Mouse (Mus musculus) left cerebral cortex, postnatal 36 days (tissue): ENCODE results near the gene Plcd1. TPM values are rescaled to one million over a fixed set of nuclear protein-coding genes. Genes with fewer than 3 reads are reported as not detected.

Experiments
- DNase-seq, 2 experiments: peaks; one replicate each; pipeline ENCODE4 v3.0.0; 2021 to 2022; ENCODE audit warnings: low spot score in 2 of 2, mixed read lengths in 1 of 2
- intact Hi-C: fragments of 180-260 bp; cut with DNase I; formaldehyde crosslinking; loops from one replicate; pipeline ENCODE4 v1.15.1; 2025
- total RNA-seq, 2 experiments: library from RNA; stranded (reverse); gene quantifications; 2 replicates each; pipeline ENCODE4 v1.2.3; 2021

Plcd1 gene
- 10 to 100 TPM; 12.6 to 14.9 TPM for total RNA-seq

GRCm38 (mm10) chr9:119093419-119094295 lies at the start of gene Plcd1:
TSS of gene Plcd1 (minus strand) at chr9:119093502.
- DNase-seq = peak; percentile 81 to 87
- intact Hi-C loops = no loop called here

GRCm38 (mm10) chr9:119142066-119142465 lies 48.8 kb upstream of the Plcd1 start:
- DNase-seq = no peak
- intact Hi-C loops = no loop called here

- intact Hi-C loops = no loop called here
- DNase-seq = no peak
Observed at GRCm38 (mm10) chr9:119138836-119139235, 45.5 kb upstream of the Plcd1 start.

DNA sequence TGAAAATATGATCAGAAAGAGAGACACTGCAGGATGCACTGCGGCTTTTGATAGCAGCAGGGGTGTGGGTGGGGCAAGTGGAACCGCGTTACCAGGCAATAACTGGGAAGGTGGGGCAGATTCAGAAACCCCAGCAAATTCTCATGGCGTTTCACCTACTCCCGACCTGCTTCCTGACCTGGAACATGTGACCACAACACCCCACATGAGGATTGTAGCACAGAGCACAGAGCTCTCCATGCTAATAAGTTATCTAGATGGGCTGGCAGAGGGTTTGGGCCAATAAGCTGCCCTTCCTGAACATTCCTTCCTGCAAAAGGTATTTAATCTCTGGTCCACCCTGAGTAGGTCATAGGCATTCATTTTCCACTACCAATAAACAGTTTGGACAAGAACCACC lies 37.4 kb upstream of the Plcd1 start:
- no peak for DNase-seq
- intact Hi-C loops = no loop called here

DNA sequence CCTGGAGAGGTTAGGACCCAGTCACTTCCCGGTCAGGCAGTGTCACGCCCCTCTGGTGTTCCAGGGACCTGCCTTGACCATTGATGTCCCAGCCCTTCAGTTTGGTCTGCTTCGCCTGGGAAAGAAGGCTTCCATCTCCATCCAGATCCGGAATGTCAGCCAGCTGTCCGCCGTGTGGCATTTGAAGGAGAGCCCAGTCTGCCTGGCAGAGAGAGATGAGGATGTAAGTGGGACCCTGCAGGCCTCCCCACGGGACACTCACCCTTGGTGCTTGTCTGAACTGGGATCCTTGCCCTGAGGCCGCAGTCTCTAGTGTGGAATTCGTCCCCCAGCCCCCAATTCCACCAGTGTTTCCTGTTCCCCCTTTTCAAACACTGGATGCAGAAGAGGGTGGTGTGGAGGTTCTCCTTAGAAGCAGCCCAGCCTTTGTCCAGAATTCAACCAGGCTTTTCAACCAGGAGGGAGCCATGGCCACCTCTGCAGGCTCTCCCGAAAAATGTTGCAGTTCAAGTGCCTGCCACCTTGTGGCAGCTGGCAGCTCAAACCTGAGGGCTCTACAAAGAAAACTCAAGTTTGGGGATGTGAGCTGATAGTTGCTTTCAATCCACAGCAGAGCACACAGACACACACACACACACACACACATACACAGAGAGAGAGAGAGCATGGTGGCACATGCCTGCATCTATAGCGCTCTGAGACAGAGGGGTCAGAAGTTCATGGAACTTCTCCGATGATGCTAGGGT lies 35.3 kb upstream of the Plcd1 start:
- intact Hi-C loops = no loop called here
- DNase-seq = no peak

DNA sequence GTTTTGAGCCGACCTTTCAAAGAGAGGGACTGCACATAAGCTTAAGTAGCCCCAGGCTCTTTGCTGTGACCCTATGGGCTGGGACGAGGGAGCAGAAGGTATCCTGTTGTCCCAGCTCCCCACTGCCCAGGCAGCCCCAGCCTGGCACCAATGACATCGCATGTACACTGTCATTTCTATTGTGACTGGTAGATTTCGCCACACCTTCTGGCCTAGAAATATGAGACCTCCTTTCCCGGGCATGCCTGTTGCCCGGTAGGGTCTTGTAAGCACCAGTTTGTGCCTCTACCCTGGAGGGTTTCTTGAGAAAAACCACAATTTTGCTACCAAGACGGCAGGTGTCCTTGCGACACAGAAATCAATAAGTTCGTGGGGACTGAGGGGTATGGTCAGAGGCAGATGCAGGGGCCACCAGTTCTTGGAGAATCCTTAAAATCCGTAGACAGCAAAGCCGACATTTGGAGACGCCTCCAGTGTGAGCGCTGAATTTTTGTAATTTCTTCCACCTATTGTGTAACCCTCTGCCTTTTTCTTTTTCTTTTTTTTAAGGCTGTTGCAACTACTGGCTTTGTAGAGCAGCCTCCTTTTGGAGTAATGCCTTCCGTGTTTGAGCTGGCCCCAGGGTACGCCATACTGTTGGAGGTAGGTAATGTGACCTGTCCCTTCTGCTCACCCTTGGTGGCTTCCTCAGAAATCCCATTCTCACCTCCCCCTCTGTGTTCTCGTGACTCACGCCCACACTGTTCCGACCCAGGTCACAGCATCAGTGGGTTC lies 29.5 kb upstream of the Plcd1 start:
- intact Hi-C loops = no loop called here

GRCm38 (mm10) chr9:119120168-119120560 lies 26.9 kb upstream of the Plcd1 start:
- intact Hi-C loops = no loop called here
- DNase-seq = no peak

More for the DNA sequence above, 29.5 kb upstream of the Plcd1 start:
- no peak for DNase-seq

GRCm38 (mm10) chr9:119119409-119120167 lies 26.3 kb upstream of the Plcd1 start:
- no peak for DNase-seq
- intact Hi-C loops = no loop called here

DNA sequence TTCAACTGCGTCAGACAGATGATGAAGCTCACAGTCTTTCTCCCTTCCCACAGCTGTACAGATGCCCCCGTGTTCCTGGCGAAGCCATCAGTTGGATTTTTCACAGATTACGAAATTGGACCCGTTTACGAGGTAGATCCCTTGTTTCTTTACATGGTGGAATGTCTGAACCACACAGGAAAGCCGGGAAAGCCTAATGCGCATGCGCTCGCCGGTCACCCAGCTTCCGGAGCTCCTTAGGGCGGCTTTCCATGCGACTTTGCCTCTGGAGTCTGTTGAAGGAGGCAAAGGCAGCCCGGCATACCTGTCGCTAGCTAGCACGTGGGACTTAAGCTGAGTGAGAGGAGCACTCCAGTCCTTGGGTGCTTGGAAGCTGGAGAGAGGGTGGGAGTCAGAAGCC lies 21.6 kb upstream of the Plcd1 start:
- intact Hi-C loops = no loop called here

DNA sequence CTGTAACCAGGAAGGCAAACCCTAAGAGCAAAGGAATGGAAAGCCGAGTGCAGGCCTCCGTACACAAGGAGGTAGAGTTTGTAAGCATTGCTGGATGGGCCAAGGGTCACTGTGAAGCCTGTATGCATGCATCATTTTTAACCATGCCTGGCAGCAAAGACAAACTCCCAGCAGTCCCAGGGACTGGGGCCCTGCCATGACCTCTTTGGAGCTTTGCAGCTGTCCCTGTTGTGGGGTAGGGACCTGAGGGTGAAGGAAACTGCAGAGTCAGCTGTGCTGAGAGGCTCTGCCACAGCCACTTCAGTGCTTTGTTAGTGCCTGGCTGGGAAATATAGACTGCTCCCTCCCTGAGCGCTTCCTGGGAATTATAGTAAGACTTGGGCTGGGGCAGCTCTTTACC lies 17.3 kb upstream of the Plcd1 start:
- intact Hi-C loops = no loop called here
- DNase-seq = no peak

More for the DNA sequence above, 21.6 kb upstream of the Plcd1 start:
- DNase-seq = no peak

GRCm38 (mm10) chr9:119109685-119110353 lies 16.5 kb upstream of the Plcd1 start:
- DNase-seq = no peak
- intact Hi-C loops = no loop called here

- intact Hi-C loops = no loop called here
- no peak for DNase-seq
Observed at GRCm38 (mm10) chr9:119107566-119107965, 14.3 kb upstream of the Plcd1 start.

DNA sequence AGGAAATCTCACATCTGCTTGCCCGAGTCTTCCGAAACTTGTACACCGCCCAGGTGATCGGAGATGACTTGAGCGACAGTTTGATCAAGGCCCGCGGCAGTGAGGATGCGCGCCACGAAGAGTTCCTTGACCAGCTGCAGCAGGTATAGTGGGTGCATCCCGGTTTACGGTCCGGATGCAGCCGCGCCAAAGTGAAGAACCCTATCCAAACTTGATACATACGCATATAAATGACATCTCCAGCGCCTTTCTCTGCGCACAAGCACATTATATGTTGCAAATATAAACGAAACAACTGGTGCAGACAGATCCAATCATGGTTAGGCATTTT lies 9.4 kb upstream of the Plcd1 start:
- intact Hi-C loops = no loop called here
- no peak for DNase-seq

DNA sequence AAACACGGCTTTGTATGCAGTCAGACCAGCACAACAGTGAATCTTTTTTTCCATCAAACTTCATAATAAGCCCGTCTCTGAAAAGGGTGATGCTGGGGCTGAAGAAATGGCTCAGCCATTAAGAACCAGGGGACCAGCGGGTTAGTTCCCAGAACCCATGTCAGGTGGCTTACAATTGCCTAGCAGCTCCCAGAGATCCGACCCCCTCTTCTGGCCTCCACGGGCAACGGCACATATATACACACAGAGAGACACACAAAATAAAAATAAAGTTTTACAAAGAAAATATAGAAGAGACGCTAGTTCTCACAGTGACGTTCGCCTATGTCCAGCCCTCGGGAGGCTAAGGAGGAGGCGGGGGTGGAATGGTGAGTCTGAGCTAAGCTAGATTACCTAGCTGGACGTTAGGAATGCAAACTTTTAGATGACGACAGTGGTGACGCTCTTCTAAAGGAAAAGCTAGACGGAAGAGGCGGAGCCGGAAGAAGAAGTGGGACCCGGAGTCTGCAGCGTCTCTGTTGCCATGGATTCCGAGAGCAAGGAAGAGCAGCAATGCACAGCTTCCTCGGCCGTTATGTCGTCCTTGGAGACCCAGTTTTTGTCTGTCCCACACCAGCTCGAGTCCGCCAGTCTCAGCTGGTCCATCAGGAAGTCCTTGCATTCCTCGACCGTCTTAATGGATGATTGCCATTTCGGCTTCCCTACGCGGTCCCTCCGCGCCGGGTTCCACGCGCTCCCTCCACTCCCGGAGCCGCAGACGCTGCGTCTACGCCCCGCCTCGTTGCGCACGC lies 8.9 kb upstream of the Plcd1 start, which contains the start of gene Dlec1:
Gene Dlec1, plus strand, starts transcription at position 487 of the 791 bp plus-strand sequence.
- peak; percentile 81 for DNase-seq
- intact Hi-C loops = no loop called here

DNA sequence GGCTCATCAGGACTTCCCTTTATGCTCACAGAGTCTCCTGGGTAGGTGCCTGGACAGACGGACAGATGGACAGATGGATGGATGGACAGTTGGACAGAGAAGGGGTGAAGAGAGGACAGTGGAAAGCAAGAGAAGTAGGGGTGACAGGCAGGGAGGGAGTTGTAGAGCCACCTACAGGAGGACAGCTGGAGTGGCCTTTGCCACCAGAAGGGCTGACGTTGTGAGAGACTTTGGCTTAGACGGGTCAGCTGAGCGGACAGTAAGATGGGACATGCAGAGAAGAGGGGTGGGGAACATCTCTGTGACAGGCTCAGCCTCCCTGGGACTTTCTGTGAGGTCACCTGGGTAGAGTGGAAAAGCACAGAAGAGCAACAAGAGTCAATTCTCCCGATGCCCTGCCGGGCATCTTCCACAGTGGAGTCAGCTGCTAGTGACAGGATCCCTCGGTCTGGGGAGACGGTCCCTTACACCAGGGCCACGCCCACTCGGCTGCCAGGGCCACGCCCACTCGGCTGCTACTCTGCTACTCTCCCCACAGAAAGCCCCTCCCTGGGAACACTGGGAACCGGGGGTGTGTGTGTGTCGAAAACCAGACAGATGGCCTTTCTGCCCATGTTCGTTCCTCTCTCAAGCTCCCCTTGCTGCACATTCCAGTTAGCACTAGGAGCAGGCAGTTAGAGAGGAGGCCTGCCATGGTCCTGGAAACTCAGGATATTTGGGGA lies 7.0 kb upstream of the Plcd1 start:
- DNase-seq = peak in 1 of 2 experiments; percentile 49
- intact Hi-C loops = no loop called here

- no peak for DNase-seq
Observed at GRCm38 (mm10) chr9:119094462-119095109, 1.3 kb upstream of the Plcd1 start.

More at GRCm38 (mm10) chr9:119094462-119095109, 1.3 kb upstream of the Plcd1 start:
- intact Hi-C loops = no loop called here
